Mouse (Mus musculus) lung, postnatal 4 days (tissue): Measurements from ENCODE around the gene Oprd1.

Experiments
- DNase-seq, 2 experiments: peaks; one replicate each; pipeline ENCODE4 v3.0.0; 2021

Oprd1 gene

DNA sequence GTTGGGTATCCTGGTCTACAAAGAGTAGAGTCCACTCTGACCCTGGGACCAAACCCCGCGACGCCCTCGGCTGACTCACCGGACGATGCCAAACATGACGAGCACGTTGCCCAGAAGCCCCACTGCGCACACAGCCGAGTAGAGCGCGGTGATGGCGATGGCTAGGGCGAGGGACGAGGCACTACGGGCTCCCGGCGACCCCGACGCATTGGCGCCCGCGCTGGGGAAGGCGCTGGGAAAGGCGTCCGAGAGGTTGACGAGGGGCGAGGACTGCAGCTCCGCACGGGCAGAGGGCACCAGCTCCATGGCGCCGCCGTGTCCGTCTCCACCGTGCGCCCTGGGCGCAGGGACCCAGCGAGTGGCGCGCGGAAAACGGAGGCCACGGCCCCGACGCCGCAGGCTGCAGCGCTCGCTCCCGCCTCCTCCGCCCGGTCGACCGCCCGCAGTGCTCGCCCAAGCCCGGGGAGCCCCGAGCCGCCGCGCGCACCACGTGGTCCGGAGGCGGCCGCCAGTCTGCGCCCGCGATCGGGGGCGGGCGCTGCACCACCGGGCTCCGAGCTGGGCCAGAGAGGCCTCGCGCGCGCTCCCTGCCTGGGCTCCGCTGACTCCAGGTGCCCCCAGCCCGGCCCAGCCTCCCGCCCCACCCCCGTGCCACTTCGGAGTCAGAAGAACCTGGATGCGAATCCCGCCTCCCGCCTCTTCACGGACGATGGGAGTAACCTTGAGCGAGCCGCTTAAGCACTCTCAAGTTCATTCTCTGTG is at the start of gene Oprd1:
Gene Oprd1 (minus strand): TSS at position 407 of the 762 bp plus-strand sequence.
- peak in 1 of 2 experiments; percentile 40 for DNase-seq

DNA sequence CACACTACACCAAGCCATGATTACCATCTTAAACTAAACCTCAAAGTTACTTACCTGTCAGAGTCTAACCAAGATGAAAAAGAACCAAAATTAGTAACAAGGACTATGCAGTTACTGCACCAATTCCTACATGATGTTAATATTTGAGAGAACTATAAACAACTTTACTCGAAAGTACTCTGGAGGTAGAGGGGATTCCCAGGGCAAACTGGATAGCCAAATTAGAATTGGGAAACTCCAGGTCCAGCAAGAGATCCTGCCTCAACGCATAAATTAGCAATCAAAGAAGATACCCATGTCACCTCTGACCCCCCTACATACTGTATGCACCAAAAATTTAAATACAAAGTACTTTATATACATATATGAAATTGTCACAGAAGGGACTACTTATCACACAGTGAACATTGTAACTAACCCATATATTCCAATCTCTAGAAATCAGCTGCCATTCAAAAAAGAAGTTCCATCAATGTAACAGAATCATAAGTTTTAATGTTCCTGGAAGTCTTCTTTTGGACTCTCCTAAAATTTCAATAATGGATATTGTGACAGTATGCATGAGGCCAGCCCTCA is 43.6 kb upstream of the Oprd1 start:
- DNase-seq: no peak

DNA sequence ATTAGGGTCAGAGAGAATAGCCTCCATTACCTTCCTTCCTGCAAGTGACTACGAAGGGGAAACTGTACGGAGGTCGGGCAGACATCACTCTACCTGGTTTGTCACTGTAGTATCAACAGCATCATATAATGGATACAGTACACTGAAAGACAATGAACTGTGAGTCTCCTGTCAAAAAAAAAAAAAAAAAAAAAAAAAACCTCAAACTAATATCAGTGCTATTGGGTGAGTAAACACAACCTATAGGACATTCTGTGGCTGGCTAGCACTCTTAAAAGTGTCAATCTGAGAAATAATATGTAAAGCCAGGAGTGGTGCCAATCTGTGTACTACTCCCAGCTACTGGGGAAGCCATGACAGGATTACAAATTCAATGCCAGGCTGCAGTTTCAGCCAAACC is 38.9 kb upstream of the Oprd1 start:
- DNase-seq: no peak

DNA sequence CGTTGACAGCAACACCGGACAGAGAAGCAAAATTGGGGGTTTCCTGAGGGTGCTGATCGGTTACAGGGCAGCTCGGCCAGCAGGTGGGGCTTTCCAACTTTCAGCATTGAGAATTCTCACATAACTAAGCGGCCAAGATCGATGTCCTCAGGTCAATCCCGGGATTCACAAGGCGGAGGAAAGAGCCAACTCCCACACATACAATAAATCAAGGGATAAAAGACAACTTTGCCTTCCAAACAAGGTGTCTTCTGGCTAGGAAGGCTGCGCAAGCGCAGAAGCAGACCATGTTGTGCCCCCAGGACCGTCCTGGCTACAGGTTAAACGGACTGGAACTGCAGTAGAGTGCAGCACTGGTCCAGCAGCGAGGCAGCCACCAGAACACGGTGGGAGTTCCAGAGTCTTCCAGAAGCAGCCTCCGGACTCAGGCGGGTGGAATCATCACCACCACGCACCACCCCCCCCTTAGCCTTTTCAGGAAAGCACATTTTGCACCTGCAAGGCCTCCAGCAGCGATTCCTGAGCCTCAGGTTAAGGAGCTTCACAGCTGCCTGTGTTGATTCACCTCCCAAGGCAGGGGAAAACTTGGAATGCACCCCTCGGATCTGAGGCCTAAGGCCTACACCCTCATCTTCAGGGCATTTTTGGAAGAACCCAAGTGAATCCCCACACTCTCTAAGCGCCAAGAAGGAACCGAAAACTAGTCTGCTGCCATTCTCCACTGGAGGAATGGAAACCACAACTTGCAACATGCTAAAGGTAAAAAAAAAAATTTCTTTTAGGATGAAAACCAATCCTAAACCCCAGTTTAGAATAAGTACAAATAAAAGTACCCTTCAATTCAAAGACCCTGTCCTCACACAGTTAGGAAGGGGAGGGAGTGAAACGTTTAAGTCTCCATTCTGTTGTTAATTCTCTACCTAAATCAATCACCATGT is 37.7 kb upstream of the Oprd1 start:
- no peak for DNase-seq

DNA sequence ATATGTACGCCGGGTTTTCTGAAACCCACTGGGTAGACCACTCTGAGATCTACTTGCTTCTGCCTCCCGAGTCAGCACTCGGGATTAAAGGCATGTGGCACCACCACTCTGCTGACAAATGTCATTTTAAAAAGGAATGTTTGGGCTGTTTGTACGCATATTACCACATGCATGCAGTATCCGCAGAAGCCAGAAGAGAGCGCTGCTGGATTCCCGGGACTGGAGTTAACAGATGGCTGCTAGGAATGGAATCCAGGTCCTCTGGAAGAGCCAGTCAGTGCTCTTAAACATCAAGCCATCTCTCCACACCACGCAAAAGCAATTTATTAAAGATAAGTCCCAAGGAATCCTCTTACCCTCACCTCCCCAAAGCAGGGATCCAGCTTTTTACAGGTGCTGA is 36.4 kb upstream of the Oprd1 start:
- DNase-seq: peak; percentile 51 to 54

DNA sequence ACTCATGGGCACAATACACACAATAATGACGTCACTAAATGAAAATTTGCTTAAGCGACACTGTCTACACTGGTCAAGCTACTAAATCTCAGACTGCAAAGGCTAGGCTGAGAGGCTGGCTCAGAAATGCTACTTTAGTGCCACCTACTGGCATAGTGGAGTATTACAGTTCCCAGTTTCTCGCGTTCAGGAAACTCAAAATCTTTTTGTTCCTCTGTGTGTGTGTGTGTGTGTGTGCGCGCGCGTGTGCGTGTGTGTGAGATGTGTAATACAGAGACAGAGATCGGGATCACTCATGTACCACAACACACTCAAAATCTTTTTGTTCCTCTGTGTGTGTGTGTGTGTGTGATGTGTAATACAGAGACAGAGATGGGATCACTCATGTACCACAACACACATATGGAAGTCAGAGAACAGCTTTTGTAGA is 34.4 kb upstream of the Oprd1 start:
- peak in 1 of 2 experiments; percentile 73 for DNase-seq

DNA sequence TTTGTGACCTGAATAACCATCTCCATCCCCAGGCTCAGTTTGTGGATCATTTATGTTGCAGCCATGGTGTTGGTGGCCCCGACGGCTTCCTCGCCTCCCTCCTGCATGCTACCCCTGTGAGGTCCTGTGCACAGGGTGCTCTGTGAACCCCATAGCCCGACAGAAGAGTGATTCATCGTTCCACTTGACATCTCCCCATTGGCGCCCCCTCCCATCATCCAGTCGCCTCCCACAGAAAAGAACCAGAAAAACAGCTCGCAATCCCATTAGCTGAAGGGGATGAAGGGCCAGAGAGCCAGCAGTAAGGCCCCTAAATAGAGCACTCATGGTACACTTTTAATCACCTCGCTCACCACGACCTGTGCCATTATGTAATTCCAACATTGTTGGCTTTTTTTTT is 32.2 kb upstream of the Oprd1 start:
- no peak for DNase-seq

DNA sequence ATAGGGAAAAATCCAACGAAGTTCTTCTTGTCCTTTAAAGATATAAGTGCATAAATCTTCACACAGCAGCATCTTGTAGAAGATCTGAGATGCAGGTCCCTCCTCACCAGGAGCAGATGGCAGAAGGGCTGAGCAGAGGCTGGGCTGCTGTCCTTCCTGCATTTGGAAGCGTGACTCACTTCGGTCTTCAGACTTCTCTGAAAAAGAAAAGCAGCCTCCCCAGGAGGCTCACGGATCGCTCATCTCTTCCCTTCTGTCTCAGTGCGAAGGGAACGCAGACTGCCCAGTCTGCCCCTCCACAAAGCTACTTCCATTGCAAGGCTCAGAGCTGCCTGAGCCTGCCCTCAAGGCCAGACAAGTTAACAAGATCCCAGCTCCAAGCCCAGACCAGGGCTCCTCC is 26.6 kb upstream of the Oprd1 start:
- no peak for DNase-seq

DNA sequence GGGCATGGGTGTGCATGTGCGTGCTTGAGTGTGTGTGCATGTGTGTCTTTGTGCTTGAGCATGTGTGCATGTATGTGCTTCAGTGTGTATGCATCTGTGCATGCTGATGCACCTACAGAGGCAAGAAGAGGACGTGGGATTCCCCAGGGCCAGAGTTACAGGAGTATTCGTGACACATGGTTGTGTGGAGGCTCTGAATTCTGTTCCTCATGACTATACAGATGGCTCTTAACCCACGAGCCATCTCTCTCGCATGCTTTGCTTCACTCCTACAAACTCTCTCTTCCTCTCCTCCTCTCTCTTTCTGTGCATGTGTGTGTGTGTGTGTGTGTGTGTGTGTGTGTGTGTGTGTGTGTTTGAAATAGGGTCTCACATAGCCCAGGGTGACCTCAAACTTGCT is 25.5 kb upstream of the Oprd1 start:
- no peak for DNase-seq

DNA sequence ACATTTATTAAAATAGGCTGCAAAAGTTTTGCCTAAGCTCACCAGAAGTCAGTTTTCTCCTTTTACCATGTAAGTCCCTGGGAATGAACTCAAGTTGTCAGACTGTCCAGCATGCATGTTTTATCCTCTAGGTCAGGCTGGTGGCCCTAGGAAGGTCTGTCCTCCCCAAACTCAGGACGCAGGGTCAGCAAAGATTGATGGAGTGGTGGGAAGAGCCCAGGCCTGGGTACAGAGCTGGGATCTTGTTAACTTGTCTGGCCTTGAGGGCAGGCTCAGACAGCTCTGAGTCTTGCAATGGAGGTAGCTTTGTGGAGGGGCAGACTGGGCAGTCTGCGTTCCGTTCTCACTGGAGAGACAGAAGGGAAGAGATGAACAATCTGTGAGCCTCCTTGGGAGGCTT is 25.0 kb upstream of the Oprd1 start:
- DNase-seq: no peak

DNA sequence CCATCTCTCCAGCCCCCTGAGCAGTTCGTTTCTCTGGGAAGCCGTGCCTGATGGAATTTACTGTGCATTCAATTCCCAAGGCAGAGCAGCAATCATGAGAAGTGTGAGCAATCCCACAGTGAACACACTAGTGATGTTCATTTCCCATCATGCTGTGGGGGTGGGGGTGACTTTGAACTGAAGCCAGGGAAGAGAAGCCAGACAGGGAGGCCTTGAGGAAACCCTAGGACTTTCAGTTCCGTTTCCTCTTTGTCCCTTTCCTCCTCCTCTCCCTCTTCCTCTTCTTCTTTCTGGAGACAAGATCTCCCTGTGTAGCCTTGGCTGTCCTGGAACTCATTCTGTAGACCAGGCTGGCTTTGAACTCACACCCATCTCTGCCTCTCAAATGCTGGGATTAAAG is 23.1 kb upstream of the Oprd1 start:
- DNase-seq: peak in 1 of 2 experiments; percentile 13

DNA sequence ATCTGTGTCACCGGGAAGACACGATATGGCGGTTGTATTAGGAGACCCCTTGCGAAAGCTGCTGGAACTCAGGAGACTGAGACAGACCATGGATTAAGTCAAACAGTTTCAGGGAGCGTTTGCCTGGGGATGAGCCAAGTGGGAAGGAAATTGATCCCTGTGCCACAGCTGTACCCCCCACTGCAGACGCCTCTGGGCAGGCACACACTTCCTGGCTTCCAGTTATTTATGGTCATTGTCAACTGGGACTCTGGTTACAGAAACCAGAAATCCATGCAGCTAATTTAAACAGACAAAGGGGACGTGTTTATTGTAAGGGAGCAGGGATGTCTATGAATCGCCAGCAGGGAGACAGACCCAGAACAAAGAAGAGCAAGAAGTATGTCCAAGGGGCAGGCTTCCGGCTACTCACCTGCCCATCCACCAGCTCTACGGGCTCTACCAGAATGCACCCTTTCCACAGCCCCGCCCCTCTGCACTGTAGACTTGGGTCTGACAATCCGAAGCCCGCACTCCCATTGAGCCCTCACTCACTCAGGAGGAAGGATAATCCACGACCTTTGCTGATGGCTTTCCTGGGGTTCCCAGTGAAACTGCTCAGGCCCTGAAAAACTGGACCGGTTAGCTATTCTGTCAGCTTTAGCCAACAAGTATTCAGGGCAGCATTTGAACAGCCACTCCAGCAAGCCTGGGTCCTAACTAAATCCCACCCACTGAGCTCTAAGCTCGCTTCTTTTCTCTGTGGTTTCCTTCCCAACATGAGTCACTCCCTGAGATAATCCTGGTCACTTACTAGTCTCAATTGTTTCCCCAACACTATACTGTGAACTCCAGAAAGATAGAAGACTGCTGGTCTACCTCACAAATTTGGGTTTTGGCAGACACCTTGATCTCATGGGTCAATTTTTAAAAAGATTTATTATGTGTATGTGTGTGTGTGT is 22.3 kb upstream of the Oprd1 start:
- no peak for DNase-seq

DNA sequence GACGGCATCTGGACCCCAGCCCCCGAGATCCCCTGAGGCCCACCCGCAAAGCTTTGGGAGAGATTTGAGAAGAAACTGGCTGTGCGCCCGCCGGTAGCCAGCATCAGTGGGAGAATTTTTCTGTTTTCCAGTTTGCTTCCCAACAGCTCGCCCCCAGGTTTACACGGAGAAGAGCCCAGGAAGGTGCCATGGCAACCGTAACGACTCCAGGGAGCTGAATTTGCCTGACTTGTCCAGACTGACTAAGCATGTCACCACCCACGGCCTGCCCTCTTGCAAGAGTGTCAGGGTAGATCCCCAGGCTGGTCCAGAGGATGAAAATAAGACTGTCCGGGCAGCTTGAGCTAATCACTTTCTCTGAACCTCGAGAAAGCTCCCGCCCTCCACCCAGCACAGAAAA is 21.4 kb upstream of the Oprd1 start:
- no peak for DNase-seq

DNA sequence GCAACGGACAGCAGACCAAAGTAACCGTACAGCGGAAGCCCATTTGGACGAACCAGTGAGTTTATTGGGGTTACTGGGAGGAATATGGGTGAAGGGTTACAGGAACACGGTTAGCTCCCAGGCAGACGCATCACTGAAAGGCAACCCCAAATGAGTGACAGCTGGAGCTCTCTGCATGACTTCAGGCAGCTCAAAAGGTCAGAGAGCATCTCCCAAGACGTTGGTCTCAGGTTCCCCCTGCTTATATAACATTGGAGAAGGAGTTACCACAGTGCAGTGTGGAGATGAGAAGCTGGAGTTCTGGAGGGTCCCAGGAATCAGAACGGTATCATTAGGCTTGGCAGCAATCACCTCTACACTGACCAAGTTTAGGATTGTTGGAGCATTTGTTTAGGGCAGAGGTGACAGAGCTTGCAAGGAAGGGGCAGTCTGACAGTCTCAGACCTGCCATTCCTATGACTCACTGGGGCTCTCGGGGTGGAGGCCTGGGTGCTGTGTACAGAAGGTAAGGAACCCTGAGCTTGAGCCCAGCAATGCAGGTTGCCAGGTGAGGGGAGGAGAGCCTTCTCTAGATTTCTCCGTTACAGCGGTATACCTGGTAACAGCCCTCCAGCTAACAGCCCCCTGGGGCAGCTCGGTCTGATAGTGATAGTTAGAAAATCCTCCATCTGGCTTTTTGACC is 12.8 kb upstream of the Oprd1 start:
- no peak for DNase-seq

DNA sequence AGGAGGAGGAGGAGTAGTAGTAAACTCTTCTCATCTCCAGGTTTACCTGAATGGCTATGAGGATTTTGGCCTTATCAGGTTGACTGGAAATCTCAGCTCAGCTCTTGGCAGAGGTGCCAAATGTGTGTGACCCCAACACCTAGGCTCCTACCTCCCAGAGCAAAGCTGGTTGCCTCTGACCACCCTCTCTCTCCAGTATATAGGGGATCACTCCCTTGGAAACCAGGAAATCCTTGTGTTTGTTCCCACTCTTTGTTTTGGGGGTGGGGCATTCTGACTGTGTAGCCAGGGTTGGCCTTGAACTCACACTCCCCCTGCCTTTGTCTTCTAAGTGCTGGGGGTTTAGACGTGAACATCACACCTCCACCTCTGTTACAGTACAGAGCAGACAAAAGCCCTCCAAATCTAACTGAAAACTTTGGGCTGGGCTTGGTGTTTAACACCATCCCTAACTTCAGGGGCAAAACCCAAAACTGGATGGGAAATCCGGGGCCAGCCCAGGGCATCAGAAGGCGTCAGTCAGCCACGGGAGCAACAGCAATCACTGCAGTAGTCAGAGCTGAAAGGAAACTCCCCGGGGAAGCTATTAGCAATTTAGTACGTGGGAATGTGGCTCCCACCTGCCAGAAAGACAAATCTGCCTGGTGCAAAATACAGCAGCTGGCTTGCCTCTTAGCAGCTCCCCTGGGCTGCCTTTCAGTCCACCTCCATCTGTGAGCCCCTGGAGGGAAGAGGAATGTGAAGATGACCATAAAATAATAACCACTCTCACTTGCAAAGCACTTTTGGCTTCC is 10.8 kb upstream of the Oprd1 start:
- no peak for DNase-seq

DNA sequence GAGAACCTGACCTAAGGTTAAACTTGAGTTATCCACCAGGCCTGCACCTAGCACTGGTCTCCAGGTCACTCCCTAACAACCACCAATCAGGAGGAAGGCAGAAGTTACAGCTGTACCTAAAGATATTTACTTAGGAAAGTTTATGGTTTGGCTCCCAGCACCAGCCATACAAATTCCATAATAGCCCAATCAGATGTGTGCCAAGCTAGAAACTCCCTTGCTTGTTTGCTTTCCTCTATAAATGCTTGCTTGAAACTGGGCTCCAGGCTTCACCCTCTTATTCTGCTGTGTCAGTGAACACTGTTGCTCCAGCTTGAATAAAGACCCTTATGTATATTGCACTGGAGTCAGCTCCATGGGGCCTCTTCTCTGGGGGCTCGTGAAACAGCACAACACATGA is 7.4 kb upstream of the Oprd1 start:
- no peak for DNase-seq

DNA sequence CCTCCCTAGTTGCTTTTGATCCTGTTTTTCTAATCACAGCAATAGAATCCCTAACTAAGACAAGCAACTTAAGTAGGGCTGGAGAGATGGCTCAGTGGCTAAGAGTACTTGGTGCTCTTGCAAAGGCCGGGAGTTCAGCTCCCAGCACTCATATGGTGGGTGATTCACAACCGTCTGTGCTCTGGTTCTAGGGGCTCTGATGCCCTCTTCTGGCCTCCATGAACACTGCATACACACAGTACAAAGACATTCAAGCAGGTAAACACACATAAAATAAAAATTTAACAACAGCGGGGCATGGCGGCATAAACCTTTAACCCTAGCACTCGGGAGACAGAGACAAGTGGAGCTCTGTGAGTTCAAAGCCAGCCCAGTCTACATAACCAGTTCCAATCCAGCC is 1.9 kb upstream of the Oprd1 start:
- DNase-seq: no peak

DNA sequence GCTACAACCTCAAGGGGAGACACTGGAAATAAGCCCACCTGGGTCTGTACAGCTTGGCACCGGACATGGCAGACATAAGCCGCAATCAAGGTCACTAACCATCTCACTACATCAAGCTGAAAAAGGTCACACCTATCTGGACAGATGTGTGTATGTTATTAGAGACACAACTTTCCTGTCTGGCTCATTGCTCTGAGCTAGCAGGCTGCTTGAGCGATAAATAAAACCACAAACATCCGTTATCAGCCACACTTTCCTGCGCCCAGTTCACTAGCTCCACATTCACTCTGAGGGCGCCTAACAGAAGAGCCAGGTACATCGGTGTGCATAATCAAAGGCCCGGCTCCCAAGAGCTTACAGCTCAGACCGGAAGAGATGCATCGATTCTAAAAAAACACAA is 806 bp upstream of the Oprd1 start:
- no peak for DNase-seq

DNA sequence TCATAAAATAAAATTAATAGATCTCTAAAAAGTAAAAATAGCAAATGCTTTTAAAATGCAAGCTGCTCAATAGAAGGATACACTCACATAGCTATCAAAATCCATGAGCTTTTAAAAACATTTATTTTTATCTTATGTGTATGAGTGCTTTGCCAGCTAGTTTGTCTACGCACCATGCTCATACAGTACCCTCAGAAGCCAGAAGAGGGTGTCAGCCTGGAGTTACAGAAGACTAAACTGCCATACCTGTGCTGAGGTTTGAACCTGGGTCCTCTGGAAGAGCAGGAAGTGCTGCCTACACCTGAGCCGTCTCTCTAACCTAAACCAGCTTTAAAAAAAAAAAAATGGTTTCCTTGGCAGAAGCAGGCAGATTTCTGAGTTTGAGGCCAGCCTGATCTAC is 5.6 kb downstream of the Oprd1 start:
- no peak for DNase-seq

DNA sequence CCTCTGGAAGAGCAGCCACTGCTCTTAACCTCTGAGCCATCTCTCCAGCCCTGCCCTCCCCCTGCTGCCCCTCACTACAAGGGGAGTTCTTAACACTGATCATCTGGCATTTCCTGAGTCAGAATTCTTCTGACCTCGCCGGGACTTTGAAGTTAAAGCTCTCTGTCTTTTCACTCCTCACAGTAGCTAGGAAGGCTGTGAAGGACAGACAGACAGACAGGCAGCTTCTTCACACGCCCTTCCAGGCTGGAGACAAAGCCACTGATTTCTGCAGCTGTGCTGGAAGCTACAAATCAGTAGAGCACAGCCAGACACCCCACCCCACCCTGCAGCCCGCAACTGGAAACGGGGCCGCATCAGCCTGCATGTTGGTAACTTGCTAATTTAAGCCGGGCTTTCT is 7.3 kb downstream of the Oprd1 start:
- DNase-seq: no peak

DNA sequence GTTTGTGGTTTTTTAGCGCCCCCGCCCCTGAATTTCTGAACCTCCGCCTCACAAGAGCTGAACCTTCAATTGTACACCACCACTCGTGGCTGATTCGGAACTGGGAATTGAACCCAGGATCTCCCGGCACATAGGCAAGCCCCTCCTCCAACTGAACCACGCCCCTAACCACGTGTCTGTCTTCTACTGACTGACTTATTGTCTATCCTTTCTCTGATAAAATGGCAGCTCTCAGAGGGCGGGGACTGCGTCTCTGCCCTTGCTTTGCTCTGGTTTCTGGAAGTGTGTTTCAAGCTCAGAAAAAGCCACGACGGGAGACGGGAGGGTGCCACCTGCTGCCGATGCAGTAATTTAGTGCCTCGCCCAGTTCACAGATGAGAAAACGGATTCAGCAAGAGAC is 10.4 kb downstream of the Oprd1 start:
- DNase-seq: no peak
